Mouse (Mus musculus): ENCODE measurements at regions not wholly inside any gene's neighbourhood (a gene's known extent, or its start where the extent isn't known, plus 50 kb on each side); places are given as distances from the start of the nearest gene placed in this dataset.

DNA sequence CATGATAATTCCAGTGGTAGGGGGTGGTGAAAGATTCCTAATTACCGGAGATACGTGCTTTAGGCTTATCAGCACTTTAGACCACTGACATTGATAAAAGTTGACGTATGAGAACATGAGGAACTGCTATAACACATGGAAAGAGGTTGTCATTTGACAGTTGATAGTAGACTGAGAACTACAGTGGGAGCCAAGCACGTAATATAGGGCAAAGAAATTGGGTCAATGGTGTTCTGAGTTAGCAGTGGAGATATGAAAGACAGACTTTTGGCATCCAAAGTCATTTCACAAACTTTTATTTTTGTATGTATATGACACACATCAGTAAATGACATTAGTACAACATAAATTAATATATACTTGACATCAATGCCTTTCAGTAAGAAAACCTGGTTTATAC lies 159.6 kb upstream of the Adamts3 start:
- TF ChIP-seq CTCF (IDR thresholded peaks at IDR 0.05; ENCODE audit: low read depth) (no peak), EP300 (IDR thresholded peaks at IDR 0.05; ENCODE audit: low read depth) (no peak)

All from heart, postnatal 0 days (tissue).